Mouse (Mus musculus) adrenal gland, postnatal 25 days (tissue): Measurements from ENCODE around the gene Cp. TPM values are rescaled to one million over a fixed set of nuclear protein-coding genes. Genes with fewer than 3 reads are reported as not detected.
"Not testable (repeated sequence)": the region's sequence is repeated elsewhere in the genome, so short reads cannot be mapped to it uniquely, and the experiment has no call there.

Experiments used
- DNase-seq: peaks from one replicate; pipeline ENCODE4 v3.0.0; 2021; ENCODE audit warnings: mixed read lengths
- total RNA-seq: library from RNA; stranded (reverse); gene quantifications from 2 replicates; pipeline ENCODE4 v1.2.3, GENCODE M21; 2021

Gene Cp
- total RNA-seq, 1 experiment from 2014 or later: 26.5 TPM

DNA sequence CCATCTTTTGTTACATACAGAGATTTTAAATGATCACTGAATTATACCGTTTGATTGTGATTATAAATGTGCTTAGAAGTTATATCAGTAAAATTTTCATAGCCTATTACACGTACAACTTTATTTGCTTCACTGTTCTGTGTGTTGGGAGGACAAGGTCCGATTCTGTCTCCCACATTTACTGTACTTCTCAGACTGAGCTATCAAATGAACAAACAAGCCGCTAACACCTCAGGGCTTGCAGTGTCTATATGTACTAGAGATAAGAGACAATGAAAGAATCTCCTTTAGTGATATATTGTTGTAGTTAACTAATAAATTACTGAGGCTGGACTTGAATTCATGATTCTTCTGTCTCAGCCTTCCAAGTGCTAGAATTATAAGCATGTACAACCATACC is 50.4 kb downstream of the Cp start:
- DNase-seq: no peak

DNA sequence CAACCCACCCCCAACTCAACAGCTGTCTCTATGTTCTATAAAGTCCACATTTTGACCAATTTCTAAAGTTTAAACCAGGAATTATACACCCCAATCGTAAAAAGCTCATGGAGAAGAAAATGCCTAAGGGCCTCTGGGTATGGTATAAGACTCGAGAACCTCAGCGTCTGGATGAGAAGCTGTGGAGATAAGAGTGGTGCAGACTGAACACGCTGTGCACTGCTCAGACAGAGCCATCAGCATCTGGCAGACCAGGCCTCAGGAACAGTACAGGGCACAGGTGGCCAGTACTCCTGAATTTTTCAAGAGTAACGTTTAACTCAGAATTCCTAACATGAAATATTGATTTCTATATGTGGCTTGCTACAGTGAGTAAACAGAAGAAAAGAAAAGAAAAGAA is 50.9 kb downstream of the Cp start:
- no peak for DNase-seq

DNA sequence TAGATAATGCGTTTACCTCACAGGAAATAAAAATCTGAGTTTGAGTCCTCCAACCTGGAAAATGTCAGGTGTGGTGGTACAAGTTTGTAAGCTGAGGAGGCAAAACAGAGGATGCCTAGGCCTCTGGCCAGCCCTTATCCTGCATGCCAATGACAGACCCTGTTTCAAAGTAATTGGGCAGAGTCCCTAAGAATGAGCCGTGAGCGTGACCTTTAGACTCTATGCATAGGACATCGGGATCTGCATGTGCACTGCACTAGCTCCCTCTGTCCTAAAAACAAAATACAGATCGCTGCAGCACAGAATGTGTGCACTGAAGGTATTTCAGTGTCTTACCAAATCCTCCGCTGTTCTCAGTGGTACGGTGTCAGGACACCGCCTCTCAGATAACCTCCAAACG is 53.6 kb downstream of the Cp start:
- DNase-seq: no peak

DNA sequence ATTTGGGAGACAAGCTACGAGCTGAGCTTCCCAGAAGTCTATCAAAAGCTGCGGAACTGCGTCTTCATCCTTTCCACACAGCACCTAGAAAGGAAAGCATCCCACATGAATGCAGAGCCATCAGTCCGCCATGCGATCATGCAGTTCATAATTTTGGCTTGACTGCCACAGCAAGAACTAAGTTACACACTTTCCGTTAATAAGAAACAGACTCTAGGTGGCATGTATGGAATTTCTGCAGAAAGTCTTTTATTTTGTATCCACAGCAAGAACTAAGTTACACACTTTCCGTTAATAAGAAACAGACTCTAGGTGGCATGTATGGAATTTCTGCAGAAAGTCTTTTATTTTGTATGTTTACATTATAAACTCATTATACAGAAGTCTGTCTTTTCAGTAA is 54.1 kb downstream of the Cp start:
- DNase-seq: not testable (repeated sequence)

DNA sequence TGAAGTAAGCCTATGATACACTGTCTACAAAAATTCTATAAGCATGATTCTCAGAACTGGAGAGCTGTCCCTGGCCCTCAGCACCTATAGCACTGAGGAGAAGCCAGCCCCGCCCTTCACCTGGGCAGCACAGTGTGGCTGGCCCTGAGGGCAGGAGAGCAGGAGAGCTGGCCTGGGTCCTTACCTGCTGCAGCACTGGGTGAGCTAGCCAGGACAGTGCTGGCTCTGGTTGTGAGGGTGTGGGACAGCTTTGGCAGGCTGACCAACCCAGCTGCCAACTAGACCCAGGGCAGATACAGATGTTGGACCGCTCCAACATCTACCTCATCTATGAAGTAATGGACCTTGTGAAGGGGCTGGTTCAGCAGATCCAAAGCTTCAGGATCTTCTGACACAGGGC is 57.6 kb downstream of the Cp start:
- no peak for DNase-seq

DNA sequence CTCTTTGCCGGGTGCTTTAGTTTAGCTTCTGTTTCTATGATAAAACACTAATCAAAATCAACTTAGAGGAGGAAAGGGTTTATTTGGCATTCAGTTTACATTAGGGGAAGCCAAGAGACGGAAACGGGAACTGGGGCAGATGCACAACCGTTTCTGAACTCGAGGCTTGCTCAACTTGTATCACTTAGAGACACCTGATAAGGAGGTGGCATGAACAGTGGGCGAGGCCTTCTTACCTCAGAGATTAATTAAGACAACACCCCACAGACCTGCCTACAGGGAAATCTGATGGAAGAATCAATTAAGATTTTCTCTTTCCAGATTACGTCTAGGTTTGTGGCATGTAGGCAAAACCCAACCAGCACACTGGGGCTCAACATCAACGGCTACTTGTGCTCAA is 61.2 kb downstream of the Cp start:
- DNase-seq: no peak

DNA sequence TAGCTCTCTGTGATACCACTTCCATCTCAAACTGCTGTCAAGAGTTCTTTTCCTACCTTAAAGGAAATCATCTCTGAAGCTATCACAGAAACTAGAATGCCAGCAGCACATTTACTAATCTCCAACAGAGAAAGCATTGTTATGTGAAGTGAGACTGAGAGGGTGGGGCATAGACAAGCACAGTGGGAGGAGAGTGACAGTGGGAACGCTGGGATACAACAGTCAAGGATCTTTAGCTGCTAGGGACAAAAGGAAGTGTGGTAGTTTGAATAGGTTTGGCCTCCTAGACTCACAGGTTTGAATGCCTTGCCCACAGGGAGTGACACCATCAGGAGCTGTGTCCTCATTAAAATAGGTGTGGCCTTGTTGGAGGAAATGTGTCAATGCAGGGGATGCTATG is 67.0 kb downstream of the Cp start:
- DNase-seq: no peak

DNA sequence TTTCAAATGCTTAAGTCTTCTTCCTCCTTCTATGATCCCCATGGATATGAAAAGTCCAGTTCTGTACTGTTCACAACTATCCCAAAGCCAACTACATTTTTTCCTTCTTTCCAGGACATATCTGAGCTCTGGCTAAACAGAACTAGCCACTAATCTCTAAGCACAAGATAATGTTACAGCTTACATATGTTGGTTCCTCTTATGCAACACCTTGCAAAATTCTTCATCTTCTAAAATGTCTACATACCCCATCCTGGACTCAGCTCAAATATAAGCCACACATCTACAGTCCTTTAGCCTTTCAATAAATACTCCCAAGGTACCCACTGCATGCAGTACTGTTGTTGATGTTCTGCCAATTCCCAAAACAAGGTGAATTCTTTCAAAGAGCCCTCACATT is 69.6 kb downstream of the Cp start:
- no peak for DNase-seq

DNA sequence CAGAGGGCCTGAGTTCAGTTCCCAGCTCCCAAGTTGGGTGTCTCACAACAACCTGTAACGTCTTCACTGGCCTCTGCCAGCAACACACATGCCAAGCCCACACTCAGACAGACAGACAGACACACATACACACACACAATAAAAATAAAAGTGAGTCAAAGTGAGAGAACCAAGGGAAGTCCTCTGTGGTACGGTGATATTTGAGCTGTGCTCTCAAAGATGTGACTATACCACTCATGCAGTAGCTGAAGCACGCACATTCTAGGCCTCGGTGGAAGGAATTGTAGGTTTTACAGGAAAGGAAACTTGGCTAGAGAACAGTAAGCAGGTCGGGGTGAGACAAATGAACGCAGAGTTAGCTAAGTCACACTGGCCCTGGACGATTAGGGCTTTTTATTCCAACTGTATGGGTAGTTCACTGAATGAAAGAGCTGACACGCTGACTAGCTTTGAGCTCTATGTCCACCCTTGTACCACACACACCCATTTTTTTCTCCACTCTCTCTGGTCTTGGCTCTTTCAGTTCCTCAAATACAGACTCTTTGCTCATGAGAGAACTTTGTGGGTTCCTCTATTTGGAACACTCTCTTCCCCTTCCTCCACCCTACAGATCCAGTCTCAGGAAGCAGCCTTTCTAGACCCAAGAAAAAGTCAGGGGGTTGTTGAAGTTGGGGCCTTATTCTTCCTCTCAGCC is 70.3 kb downstream of the Cp start:
- no peak for DNase-seq

DNA sequence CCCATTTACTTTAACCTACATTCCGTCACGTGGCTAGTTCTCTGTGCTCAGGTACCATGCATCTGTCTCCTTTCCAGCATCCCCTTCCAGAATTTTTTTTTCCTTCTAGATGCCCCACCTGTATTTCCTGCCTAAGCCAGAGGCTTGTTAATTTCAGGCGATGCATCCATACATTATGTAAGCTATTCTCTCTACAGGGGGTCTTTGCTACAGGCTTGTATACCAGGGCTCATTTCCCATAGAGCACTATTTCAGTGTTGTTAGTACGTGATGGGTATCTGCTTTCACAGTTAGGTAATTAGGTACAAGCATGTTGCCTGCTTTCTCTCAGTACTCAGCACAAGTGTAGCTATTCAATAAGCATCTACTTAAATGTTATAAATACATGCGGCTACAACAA is 70.9 kb downstream of the Cp start:
- DNase-seq: no peak

DNA sequence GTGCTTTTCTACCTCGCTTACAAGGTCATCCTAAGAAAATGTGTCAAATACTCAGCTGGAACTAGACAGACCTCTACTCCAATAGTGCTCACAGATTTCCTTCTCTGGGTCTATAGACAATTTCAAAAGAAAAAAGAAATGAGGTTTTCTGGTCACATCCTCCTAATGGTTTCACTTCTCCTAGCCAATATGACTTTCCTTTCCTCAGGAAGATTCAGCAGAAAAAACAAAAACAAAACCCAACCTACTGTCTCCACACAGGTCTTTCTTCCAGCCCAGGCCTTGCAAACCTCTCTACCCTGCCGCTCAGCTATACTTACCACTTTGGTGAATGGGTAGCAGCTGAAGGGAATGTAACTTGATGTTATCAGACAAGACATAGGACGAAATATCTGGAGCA is 71.8 kb downstream of the Cp start:
- no peak for DNase-seq

DNA sequence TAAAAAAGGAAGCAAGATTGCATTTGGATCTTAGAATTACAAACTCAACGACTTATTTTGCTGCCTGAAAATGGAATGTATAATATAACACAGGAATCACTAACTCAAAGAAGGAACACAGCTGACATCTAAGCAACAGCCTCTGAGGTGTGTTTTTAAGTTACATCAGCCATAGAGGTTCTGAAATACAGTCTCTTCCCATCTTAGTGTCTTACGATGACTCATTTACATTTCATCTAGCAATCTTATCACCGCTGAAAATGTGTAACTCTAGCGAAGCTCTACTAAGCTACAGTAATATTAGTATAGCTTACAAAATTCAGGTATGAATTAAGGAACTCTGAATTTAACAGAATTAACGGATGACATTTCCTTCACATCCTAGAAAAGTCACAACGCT is 74.0 kb downstream of the Cp start:
- DNase-seq: no peak

DNA sequence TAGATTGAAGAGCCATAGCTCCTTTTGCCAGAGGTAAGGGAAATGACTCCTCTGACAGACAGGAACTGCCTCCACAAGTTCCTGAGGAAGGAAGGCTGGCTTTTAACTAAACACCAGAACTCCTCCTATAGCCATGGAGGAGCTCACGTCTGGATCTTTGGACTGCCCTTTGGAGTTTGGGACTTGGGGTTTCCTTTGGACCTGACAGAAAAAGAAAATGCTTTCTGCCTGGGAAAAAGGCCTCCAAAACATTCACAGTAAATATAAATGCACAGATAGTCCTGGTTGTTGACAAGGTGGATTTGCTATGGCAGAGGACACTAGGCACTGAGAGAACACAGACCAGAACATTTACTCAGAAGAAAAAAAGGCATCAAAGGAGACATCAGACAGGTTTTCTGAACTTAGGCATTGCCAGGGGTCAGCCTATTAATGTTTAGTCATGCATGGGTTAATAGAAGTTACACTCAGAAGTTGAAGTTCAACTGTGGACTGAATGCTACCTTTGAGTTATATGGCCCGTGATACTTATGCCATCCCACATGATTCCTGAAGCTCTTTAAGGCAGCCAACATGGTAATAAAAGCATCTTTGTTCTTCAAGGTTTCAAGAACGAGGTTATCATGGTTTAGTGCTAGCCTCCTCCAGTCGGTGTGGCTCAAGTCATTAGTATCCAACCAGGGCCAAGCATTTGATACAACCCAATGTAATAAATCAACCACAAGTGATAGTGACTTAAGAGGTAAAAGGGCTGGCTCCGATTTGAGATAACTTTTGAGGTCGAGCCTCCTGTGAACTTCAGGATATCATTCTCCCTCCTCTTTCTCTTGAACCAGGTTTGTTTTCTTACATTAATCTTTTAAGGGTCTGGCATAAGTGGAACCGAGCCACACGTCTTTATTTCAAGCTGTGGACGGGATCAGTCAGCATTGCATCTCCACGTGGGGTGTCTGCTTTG is 77.2 kb downstream of the Cp start:
- DNase-seq: no peak

DNA sequence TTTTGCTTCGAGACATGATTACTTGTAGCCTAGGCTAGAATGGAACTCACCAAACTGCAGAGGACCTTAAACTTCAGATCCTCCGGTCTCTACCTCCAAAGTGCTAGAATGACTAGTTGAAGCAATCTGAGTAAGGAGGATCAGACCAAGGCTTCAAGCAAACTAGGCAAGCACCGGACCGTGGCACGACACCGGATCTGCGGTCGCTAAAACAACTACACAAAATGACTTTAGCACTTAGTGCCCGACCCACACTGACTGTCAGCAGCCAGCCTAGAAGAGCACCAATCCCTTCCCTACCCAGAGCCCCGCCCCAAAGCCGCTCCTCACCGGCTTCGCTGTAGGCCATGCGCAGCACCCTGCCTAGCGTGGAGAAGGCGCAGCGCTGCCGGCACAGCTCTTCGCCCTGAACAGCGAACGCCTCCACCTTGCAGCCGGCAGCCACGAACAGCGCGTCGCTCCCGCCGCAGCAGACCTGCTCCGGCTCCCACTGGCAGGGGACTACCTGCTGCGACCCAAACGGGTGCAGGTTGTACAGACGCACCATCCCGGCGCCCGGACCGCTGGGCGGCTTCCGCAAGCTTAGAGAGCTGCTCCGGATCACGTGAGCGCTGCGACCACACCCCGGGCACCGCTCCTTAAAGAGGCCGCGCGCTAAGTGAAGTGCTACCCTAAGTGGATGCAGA is 78.0 kb downstream of the Cp start, which contains the start of gene Hps3:
TSS of gene Hps3 (minus strand) at position 597 of the 686 bp plus-strand sequence.
- peak; percentile 85 for DNase-seq

DNA sequence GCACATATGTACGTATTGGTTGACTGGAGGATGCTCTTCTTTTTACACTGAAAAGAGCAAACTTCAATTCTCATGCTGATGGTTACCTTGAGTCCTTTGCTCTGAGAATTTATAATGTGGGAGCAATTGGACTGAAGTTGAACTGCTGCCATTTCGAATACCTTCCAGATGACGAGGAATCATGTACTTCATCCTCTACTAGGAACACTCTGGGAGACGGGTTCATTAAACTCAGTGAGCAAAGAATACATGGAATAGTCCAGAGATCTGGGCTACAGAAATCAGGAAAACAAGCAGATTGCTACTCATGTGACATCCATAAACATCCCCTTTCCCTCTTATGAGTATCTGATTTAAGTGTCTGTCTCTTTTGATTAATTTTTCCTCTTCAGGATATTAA is 79.2 kb downstream of the Cp start:
- no peak for DNase-seq

DNA sequence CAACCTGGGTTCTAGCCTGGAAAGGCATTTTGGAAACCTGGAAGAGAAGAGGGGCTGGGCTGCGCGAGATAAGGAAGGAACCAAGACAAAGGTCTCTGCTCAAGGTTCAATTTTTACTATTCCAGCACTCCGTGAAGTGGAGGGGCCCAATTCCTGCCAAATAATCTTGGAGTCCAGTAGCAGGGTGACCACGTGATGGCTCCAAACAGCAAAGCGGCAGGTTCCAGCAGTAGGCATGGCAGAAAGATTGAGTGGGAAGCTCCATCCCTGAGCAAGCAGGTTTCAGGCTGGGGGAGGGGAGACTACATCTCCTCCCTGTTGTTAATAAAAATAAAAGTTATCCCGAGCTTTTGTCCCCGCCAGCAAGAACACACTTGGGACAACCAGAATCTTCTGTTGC is 84.6 kb downstream of the Cp start:
- DNase-seq: not testable (repeated sequence)

DNA sequence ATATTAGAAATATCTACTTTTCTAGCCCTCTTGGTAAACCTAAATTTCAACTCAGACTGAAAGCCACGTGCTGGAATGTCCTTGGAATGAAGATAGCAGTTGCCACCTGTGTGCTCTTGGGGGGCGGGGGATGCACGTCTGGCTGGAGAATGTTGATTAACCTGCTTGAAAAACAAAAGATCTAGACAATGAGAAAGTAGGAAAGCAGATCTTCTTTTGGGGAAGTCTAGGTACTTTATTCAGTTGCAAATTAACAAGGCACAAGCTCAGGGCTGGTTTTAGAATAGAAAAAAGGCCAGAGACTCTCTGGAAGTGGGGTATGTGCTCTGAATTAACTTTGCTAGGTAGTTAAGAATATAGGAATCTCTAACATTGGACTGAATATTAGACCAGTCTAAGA is 87.9 kb downstream of the Cp start:
- not testable (repeated sequence) for DNase-seq

DNA sequence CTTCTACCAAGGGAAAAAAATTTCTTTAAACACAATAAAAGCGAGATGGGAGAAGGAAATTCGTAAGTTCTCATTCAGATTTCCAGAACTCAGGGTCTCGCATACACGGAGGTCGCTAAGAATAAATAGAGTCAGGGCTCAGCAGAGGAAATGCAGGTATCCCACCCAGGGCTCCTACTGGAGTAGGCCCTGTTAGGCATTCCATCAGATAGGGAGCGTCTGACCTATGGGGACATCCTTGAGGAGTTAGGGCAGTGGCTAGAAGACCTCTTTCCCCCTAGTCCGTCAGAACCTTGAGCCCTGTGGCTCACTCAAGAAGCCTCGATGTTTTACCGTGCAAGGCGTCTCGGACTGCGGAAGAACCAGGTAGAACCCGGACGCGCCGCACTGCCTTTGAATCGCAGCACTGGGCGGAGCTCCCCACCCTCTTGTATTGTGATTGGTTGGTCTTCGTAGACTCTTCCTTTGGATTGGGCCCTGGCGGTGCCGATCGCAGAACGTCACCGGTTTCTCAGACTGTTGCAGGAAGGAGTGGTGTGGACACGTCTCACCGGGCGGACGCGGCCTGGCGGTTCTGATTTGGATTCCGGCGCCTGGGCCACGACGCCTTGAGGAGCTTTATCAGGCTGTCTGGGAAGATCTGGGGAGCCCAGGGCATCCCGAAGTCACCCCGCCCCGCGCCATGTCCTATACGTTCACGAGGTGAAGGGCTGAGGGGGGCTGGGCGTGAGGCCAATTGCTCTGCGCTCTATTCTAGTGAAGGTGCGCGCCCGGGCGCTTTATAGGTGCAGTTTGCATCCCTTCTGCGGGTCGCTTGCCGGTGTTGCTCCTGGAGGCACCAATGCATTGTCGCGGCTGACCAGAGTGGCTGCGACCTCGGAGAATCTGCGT is 100.7 kb downstream of the Cp start, which contains the start of gene Hltf:
TSS of gene Hltf (plus strand) at position 506 of the 891 bp plus-strand sequence.
- DNase-seq: peak; percentile 89

DNA sequence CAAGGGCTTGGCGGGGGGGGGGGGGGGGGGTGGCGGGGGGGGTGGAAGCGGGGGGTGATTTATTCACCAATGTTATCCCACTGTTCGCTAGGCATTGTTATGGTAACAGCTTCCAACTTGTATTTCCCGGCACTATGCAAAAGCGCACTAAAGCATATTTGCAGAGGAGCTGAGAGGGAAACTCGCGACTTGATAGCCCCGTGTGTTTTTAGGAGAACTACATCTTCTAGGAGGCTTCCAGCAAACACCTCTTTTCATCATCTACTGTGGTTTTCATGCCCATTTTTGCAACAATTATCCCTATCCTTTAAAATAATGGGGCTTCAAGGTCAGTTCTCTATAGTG is 101.3 kb downstream of the Cp start:
- DNase-seq: no peak
